Mouse (Mus musculus) heart, embryonic 10.5 days (tissue): ENCODE results near the gene Avpr2. TPM values are rescaled to one million over a fixed set of nuclear protein-coding genes. Genes with fewer than 3 reads are reported as not detected.

Experiments used
- DNase-seq: peaks from one replicate; pipeline ENCODE4 v3.0.0-alpha.2; 2017; ENCODE audit warnings: low spot score
- H3K27ac ChIP-seq: fragments of 300-500 bp; sonication (generic); 2 replicates; pipeline ENCODE4 v1.5.1; 2016; ENCODE audit warnings: mild to moderate bottlenecking
- H3K27me3 ChIP-seq: fragments of 300-500 bp; sonication (generic); 2 replicates; pipeline ENCODE4 v1.6.1; 2016; ENCODE audit warnings: mild to moderate bottlenecking; ENCODE audit not compliant: poor library complexity, insufficient read depth, severe bottlenecking
- H3K36me3 ChIP-seq: fragments of 300-500 bp; sonication (generic); 2 replicates; pipeline ENCODE4 v1.6.1; 2016; ENCODE audit warnings: mild to moderate bottlenecking, moderate library complexity
- H3K4me1 ChIP-seq: fragments of 300-500 bp; sonication (generic); 2 replicates; pipeline ENCODE4 v1.6.1; 2016; ENCODE audit warnings: mild to moderate bottlenecking
- H3K4me3 ChIP-seq: fragments of 300-500 bp; sonication (generic); 2 replicates; pipeline ENCODE4 v1.5.1; 2016; ENCODE audit warnings: mild to moderate bottlenecking, moderate library complexity
- H3K9me3 ChIP-seq: fragments of 300-500 bp; sonication (generic); 2 replicates; pipeline ENCODE4 v1.6.1; 2016; ENCODE audit warnings: mild to moderate bottlenecking, moderate library complexity
- WGBS: fragments of 180-500 bp; shearing (Covaris S2); methylation state at CpG from one replicate; pipeline ENCODE4 v1.1.7; 2016; 5-methylcytosine and 5-hydroxymethylcytosine counted together
- polyA plus RNA-seq: library from polyadenylated mRNA; unstranded; fragments of >200 nt; fragmentation: Nextera tagmentation; extraction: Ambion mirVana; gene quantifications from 2 replicates; pipeline ENCODE4 v1.2.1, GENCODE M21; 2016

The Avpr2 gene
- polyA plus RNA-seq, 1 experiment from 2014 or later = not detected

- H3K9me3 ChIP-seq = no peaks in the 10 kb centered on the region
- peak overlapping the region; percentile 56; the same call in 1 of the 2 replicates for H3K4me3 ChIP-seq
- no peaks in the 10 kb centered on the region for H3K36me3 ChIP-seq
- H3K4me1 ChIP-seq = 0 out of 2 replicates have a peak, but pooled peaks cover 4% of the 10 kb centered on the region
- WGBS = 17% methylated on average over 6 of the region's 6 CpGs
- H3K27ac ChIP-seq = no peak overlapping the region
- peaks cover 55% of the 10 kb centered on the region for H3K27me3 ChIP-seq
- no peak for DNase-seq
These were observed 10.4 kb upstream of the Avpr2 start for GRCm38 (mm10) chrX:73881463-73881862.

- Histone ChIP-seq H3K4me3 (no peak overlapping the region), H3K27ac (no peak overlapping the region), H3K27me3 (peaks cover 39% of the 10 kb centered on the region; the same call in 1 of the 2 replicates), H3K9me3 (no peaks in the 10 kb centered on the region), H3K4me1 (no peaks in the 10 kb centered on the region), H3K36me3 (no peaks in the 10 kb centered on the region)
- DNase-seq = no peak
- 88% methylated on average over 14 of the region's 14 CpGs for WGBS
These were observed 931 bp downstream of the Avpr2 start for GRCm38 (mm10) chrX:73892833-73893232.

- Histone ChIP-seq H3K9me3 (no peaks in the 10 kb centered on the region), H3K36me3 (no peaks in the 10 kb centered on the region), H3K27me3 (peaks cover 39% of the 10 kb centered on the region; the same call in 1 of the 2 replicates), H3K27ac (no peak within 1 kb of the TSS), H3K4me3 (no peak within 1 kb of the TSS), H3K4me1 (no peaks in the 10 kb centered on the region)
- DNase-seq = no peak
- WGBS = 25% methylated on average over 2 of the region's 2 CpGs
These were observed 3.8 kb downstream of the Avpr2 start, which contains the start of gene L1cam for GRCm38 (mm10) chrX:73895719-73896118. Gene L1cam, minus strand, starts transcription at chrX:73896105.

- no peak overlapping the region for H3K27ac ChIP-seq
- H3K4me3 ChIP-seq = no peak overlapping the region
- no peaks in the 10 kb centered on the region for H3K9me3 ChIP-seq
- 61% methylated on average over 3 of the region's 3 CpGs for WGBS
- H3K36me3 ChIP-seq = no peaks in the 10 kb centered on the region
- H3K4me1 ChIP-seq = no peaks in the 10 kb centered on the region
- DNase-seq = no peak
- peaks cover 28% of the 10 kb centered on the region; the same call in 1 of the 2 replicates for H3K27me3 ChIP-seq
These were observed 6.1 kb downstream of the Avpr2 start for GRCm38 (mm10) chrX:73897959-73898358.

GRCm38 (mm10) chrX:73910049-73910448 is 18.1 kb downstream of the Avpr2 start:
- H3K4me1 ChIP-seq = 0 out of 2 replicates have a peak, but pooled peaks cover 6% of the 10 kb centered on the region
- no peaks in the 10 kb centered on the region for H3K9me3 ChIP-seq
- WGBS = 96% methylated on average over 1 of the region's 1 CpGs
- no peak overlapping the region for H3K4me3 ChIP-seq
- H3K36me3 ChIP-seq = no peaks in the 10 kb centered on the region
- H3K27ac ChIP-seq = no peak overlapping the region
- H3K27me3 ChIP-seq = peaks cover 7% of the 10 kb centered on the region; the same call in 1 of the 2 replicates
- DNase-seq = peak; percentile 13

- Histone ChIP-seq H3K27ac (no peak overlapping the region), H3K4me1 (0 out of 2 replicates have a peak, but pooled peaks cover 6% of the 10 kb centered on the region), H3K36me3 (no peaks in the 10 kb centered on the region), H3K27me3 (peaks cover 7% of the 10 kb centered on the region; the same call in 1 of the 2 replicates), H3K9me3 (no peaks in the 10 kb centered on the region), H3K4me3 (no peak overlapping the region; the same call in 1 of the 2 replicates)
- peak; percentile 36 for DNase-seq
These were observed 18.5 kb downstream of the Avpr2 start for GRCm38 (mm10) chrX:73910451-73910850.

GRCm38 (mm10) chrX:73911156-73911555 is 19.3 kb downstream of the Avpr2 start:
- H3K36me3 ChIP-seq = no peaks in the 10 kb centered on the region
- peak overlapping the region; percentile 12; the same call in 1 of the 2 replicates for H3K27ac ChIP-seq
- peak overlapping the region; percentile 48 for H3K4me3 ChIP-seq
- 0 out of 2 replicates have a peak, but pooled peaks cover 6% of the 10 kb centered on the region for H3K4me1 ChIP-seq
- H3K9me3 ChIP-seq = no peaks in the 10 kb centered on the region
- H3K27me3 ChIP-seq = peaks cover 7% of the 10 kb centered on the region; the same call in 1 of the 2 replicates
- DNase-seq = no peak
- WGBS = 15% methylated on average over 26 of the region's 26 CpGs

- Histone ChIP-seq H3K4me1 (0 out of 2 replicates have a peak, but pooled peaks cover 6% of the 10 kb centered on the region), H3K27me3 (peaks cover 5% of the 10 kb centered on the region; the same call in 1 of the 2 replicates), H3K36me3 (no peaks in the 10 kb centered on the region), H3K9me3 (no peaks in the 10 kb centered on the region), H3K27ac (no peak overlapping the region), H3K4me3 (no peak overlapping the region)
- DNase-seq = peak; percentile 53
- WGBS = 76% methylated on average over 2 of the region's 2 CpGs
These were observed 19.7 kb downstream of the Avpr2 start for GRCm38 (mm10) chrX:73911588-73911987.

- Histone ChIP-seq H3K9me3 (no peaks in the 10 kb centered on the region), H3K27me3 (no peaks in the 10 kb centered on the region), H3K27ac (peak overlapping the region; percentile 73), H3K4me3 (peak overlapping the region; percentile 35), H3K36me3 (peaks cover 28% of the 10 kb centered on the region), H3K4me1 (0 out of 2 replicates have a peak, but pooled peaks cover 6% of the 10 kb centered on the region)
- DNase-seq = peak; percentile 98
- 26% methylated on average over 31 of the region's 31 CpGs for WGBS
These were observed 23.2 kb downstream of the Avpr2 start for GRCm38 (mm10) chrX:73914827-73915703.

- H3K27me3 ChIP-seq = no peaks in the 10 kb centered on the region; the same call in 1 of the 2 replicates
- H3K4me1 ChIP-seq = no peaks in the 10 kb centered on the region
- H3K4me3 ChIP-seq = no peak overlapping the region
- H3K27ac ChIP-seq = no peak overlapping the region
- H3K9me3 ChIP-seq = no peaks in the 10 kb centered on the region
- DNase-seq = no peak
- 83% methylated on average over 8 of the region's 8 CpGs for WGBS
- H3K36me3 ChIP-seq = peaks cover 28% of the 10 kb centered on the region
These were observed 25.0 kb downstream of the Avpr2 start for GRCm38 (mm10) chrX:73916945-73917344.

GRCm38 (mm10) chrX:73918631-73919030 is 26.7 kb downstream of the Avpr2 start:
- no peak for DNase-seq
- Histone ChIP-seq H3K27ac (no peak overlapping the region), H3K4me3 (no peak overlapping the region), H3K27me3 (no peaks in the 10 kb centered on the region; the same call in 1 of the 2 replicates), H3K9me3 (no peaks in the 10 kb centered on the region), H3K36me3 (peaks cover 28% of the 10 kb centered on the region), H3K4me1 (no peaks in the 10 kb centered on the region)
- 85% methylated on average over 5 of the region's 5 CpGs for WGBS

- Histone ChIP-seq H3K4me3 (peak overlapping the region; percentile 62), H3K4me1 (no peaks in the 10 kb centered on the region), H3K9me3 (no peaks in the 10 kb centered on the region), H3K27me3 (no peaks in the 10 kb centered on the region; the same call in 1 of the 2 replicates), H3K36me3 (peaks cover 34% of the 10 kb centered on the region), H3K27ac (peak overlapping the region; percentile 88)
- 16% methylated on average over 34 of the region's 34 CpGs for WGBS
- DNase-seq = no peak
These were observed 29.5 kb downstream of the Avpr2 start for GRCm38 (mm10) chrX:73921285-73921822.
